Mouse (Mus musculus) heart, postnatal 0 days (tissue): ENCODE results near the gene Grid1. TPM values are rescaled to one million over a fixed set of nuclear protein-coding genes. Genes with fewer than 3 reads are reported as not detected.

ENCODE experiments used
- ATAC-seq: fragments of 200-750 bp; cut with Nextera tagmentation; 2 replicates; pipeline ENCODE4 v1.8.0; 2017; ENCODE audit warnings: low read depth, moderate number of reproducible peaks, moderate library complexity; ENCODE audit not compliant: insufficient read depth
- DNase-seq: peaks from one replicate; pipeline ENCODE4 v3.0.0-alpha.2; 2016; ENCODE audit warnings: low spot score
- H3K27ac ChIP-seq: fragments of 300-500 bp; sonication (generic); 2 replicates; pipeline ENCODE4 v1.5.1; 2014; ENCODE audit warnings: low read depth, mild to moderate bottlenecking
- H3K27me3 ChIP-seq: fragments of 300-500 bp; sonication (generic); 2 replicates; pipeline ENCODE4 v1.6.1; 2014; ENCODE audit warnings: low read length, mixed read lengths; ENCODE audit not compliant: control insufficient read depth, insufficient read depth
- H3K36me3 ChIP-seq: fragments of 300-500 bp; sonication (generic); replicated peaks from 2 replicates; pipeline ENCODE4 v1.6.1; 2014; ENCODE audit warnings: low read length, mixed read lengths; ENCODE audit not compliant: control insufficient read depth, insufficient read depth
- H3K4me1 ChIP-seq: fragments of 300-500 bp; sonication (generic); 2 replicates; pipeline ENCODE4 v1.6.1; 2014; ENCODE audit warnings: antibody characterized with exemption; ENCODE audit not compliant: control insufficient read depth, insufficient read depth
- H3K4me2 ChIP-seq: fragments of 300-500 bp; sonication (generic); 2 replicates; pipeline ENCODE4 v1.6.1; 2014; ENCODE audit warnings: low read depth, mild to moderate bottlenecking, low read length, moderate library complexity
- H3K4me3 ChIP-seq: fragments of 300-500 bp; sonication (generic); 2 replicates; pipeline ENCODE4 v1.5.1; 2014; ENCODE audit warnings: low read depth, low read length
- H3K9ac ChIP-seq: fragments of 300-500 bp; sonication (generic); replicated peaks from 2 replicates; pipeline ENCODE4 v1.6.1; 2014; ENCODE audit warnings: low read depth, low read length, mixed read lengths
- H3K9me3 ChIP-seq: fragments of 300-500 bp; sonication (generic); replicated peaks from 2 replicates; pipeline ENCODE4 v1.6.1; 2016; ENCODE audit warnings: low read length; ENCODE audit not compliant: control insufficient read depth
- CTCF ChIP-seq: IDR thresholded peaks from 2 replicates; pipeline ENCODE4 v1.5.1; 2016; ENCODE audit warnings: antibody characterized with exemption, control low read depth, low read depth
- EP300 ChIP-seq: IDR thresholded peaks from 2 replicates; pipeline ENCODE4 v1.6.1; 2016; ENCODE audit warnings: antibody characterized with exemption, low read depth
- WGBS: fragments of 180-500 bp; shearing (Covaris S2); extraction: QIAGEN DNeasy Blood & Tissue Kit; methylation state at CpG from one replicate; pipeline ENCODE4 v1.1.7; 2014; 5-methylcytosine and 5-hydroxymethylcytosine counted together
- polyA plus RNA-seq: library from polyadenylated mRNA; unstranded; fragments of >200 nt; fragmentation: Nextera tagmentation; extraction: Ambion mirVana; gene quantifications from 2 replicates; pipeline ENCODE4 v1.2.1, GENCODE M21; 2015
- total RNA-seq: library from RNA; depleted of rRNA; stranded (reverse); fragments of >200 nt; gene quantifications from 2 replicates; pipeline ENCODE4 v1.2.3, GENCODE M21; 2014; ENCODE audit warnings: low replicate concordance

The Grid1 gene
- total and polyA plus RNA-seq, 2 experiments from 2014 or later, result 0.05 TPM; not detected in 1

DNA sequence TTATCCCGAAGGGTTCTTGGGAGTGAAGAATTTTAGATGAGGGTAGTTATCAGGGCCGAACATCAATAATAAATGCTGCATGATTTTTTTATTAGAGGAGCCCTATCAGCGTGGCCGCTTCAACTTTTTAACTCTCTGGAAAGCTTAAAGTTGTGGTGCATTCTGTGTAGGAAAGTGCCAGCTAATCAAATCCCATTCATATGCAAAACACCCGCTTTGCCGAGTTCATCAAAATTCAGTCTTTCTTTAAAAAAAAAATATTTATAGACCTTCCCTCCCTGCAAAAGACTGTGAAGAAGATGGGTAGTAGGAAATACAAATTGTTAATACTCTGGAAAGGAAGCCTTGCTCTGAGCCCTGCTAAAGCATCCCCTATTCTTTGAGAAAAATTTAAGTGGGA lies 99.3 kb downstream of the Grid1 start:
- no peak overlapping the region for H3K27ac ChIP-seq
- no peaks in the 10 kb centered on the region for H3K4me1 ChIP-seq
- no peak overlapping the region for H3K9ac ChIP-seq
- no peaks in the 10 kb centered on the region for H3K9me3 ChIP-seq
- 72% methylated on average over 6 of the region's 6 CpGs for WGBS
- TF ChIP-seq EP300 (no peak), CTCF (no peak)
- no peaks in the 10 kb centered on the region for H3K36me3 ChIP-seq
- H3K4me2 ChIP-seq, result no peak overlapping the region
- no peak for DNase-seq
- H3K27me3 ChIP-seq, result no peaks in the 10 kb centered on the region
- no peak for ATAC-seq
- no peak overlapping the region for H3K4me3 ChIP-seq

DNA sequence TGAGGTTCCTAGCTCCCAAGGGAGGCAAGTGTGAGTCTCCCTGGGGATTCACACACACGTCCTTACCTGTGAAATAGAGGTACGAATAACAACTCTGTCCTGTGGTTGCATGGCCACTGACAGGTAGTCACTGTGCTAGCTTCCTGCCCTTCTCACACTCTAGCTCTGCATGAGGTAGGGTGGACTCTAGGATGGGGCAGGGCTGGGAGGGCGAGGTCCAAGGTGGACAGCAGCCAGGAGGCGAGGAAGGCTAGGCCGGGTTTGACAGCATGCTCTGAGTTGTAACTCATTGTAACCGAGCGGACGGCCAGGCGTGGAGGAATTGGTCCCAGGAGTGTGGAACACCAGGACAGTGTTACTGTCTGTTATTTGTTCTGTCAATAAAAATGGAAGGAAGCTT lies 101.4 kb downstream of the Grid1 start:
- Histone ChIP-seq H3K27ac (no peak overlapping the region), H3K36me3 (no peaks in the 10 kb centered on the region), H3K4me3 (no peak overlapping the region), H3K9ac (no peak overlapping the region), H3K4me2 (no peak overlapping the region), H3K9me3 (no peaks in the 10 kb centered on the region), H3K4me1 (no peaks in the 10 kb centered on the region), H3K27me3 (no peaks in the 10 kb centered on the region)
- no peak for TF ChIP-seq CTCF
- no peak for TF ChIP-seq EP300
- ATAC-seq (no peak), DNase-seq (no peak)
- 66% methylated on average over 9 of the region's 9 CpGs for WGBS

DNA sequence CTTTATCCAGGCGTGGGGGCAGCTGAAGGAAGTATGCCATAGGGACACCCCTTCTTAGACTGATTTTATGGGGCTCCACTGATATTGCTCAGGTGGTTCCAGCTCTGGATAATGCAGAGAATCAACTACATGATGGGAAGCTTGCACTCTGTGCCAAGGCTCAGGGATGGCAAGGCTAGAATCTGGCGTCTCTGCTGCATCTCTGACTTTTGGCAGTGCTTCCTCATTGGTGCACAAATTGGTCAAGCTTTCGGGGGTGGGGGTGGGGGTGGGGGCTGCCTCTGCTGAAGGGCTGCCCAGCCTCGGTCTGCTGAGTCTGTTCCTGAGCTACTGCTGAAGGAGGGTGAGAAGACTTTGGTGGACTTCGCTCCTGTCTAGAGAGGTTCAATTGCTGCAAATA lies 105.1 kb downstream of the Grid1 start:
- ATAC-seq (no peak), DNase-seq (no peak)
- TF ChIP-seq CTCF (no peak), EP300 (no peak)
- WGBS, result 56% methylated on average over 5 of the region's 5 CpGs
- Histone ChIP-seq H3K36me3 (no peaks in the 10 kb centered on the region), H3K27me3 (no peaks in the 10 kb centered on the region), H3K9ac (no peak overlapping the region), H3K4me2 (no peak overlapping the region), H3K9me3 (no peaks in the 10 kb centered on the region), H3K27ac (no peak overlapping the region), H3K4me1 (no peaks in the 10 kb centered on the region), H3K4me3 (no peak overlapping the region)

DNA sequence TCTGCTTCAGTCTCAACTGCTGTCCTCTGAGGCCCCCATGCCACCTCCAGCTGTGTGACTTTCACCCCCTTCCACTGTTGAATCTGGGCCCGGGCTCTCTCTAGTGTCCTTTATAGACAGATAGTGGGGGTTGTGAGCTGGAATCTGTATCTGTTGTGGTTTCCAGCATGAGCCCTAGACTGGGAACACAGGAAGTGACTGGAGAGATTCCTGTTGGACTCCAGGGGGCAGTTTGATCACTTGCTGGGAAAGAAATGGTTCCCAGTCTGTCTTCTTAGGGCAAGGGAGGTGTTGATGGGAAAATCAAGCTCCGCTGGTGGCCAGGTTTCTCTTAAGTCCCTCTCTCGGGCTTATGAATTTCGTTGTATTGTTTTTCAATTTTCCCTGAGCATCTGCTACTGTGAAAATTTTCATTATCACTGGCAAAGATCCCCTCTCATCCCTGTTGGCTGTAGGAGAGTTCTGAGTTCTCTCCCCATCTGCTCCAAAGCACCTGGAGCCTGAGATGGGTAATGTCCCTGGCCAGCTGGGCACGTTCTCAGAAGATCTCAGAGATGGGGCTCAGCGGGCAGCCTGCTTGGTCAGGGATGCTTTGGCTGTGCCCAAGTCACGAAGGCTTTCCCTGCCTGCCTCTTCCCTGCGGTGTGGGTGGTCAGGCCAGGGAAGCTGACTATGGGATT lies 110.3 kb downstream of the Grid1 start:
- TF ChIP-seq EP300 (no peak), CTCF (no peak)
- ATAC-seq, result no peak
- WGBS, result 59% methylated on average over 8 of the region's 8 CpGs

DNA sequence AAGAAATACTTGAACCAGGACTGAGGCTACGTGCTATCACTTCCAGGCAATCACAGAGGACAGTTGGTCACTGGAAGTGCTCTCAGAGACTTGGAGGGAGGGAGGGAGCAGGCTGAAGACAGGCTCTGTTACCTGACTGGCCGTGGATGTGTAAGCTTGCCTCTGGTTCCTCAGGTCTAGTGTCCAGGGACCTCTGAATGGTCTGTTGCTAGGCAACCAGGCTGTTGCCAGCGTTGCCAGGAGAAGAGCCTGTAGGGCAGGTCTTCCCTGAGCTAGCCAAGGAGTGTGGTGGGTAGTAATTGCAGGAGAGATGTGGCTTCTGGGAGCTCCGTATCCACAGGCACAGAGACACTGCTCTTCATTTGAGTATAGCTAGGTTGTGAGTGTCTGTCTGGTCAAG lies 113.3 kb downstream of the Grid1 start:
- Histone ChIP-seq H3K9me3 (no peaks in the 10 kb centered on the region), H3K4me1 (no peaks in the 10 kb centered on the region), H3K9ac (no peak overlapping the region), H3K4me3 (no peak overlapping the region), H3K36me3 (no peaks in the 10 kb centered on the region), H3K27ac (no peak overlapping the region), H3K4me2 (no peak overlapping the region), H3K27me3 (peaks cover 4% of the 10 kb centered on the region; the same call in 1 of the 2 replicates)
- no peak for TF ChIP-seq CTCF
- TF ChIP-seq EP300, result no peak
- ATAC-seq (no peak), DNase-seq (no peak)
- WGBS, result 52% methylated on average over 4 of the region's 4 CpGs

More for the DNA sequence above, 110.3 kb downstream of the Grid1 start:
- no peaks in the 10 kb centered on the region for H3K36me3 ChIP-seq
- peaks cover 2% of the 10 kb centered on the region; the same call in 1 of the 2 replicates for H3K27me3 ChIP-seq
- no peak overlapping the region for H3K4me2 ChIP-seq
- H3K4me3 ChIP-seq, result no peak overlapping the region
- H3K4me1 ChIP-seq, result no peaks in the 10 kb centered on the region
- no peak overlapping the region for H3K9ac ChIP-seq
- H3K27ac ChIP-seq, result no peak overlapping the region
- no peaks in the 10 kb centered on the region for H3K9me3 ChIP-seq
- no peak for DNase-seq
